Mouse (Mus musculus) liver, embryonic 16.5 days (tissue): ENCODE results near the gene Slc9a3r2. TPM values are rescaled to one million over a fixed set of nuclear protein-coding genes. Genes with fewer than 3 reads are reported as not detected.
A peak's percentile ranks its signal among the peaks of the same experiment; 100 is the strongest.
"Not testable (repeated sequence)": the region's sequence is repeated elsewhere in the genome, so short reads cannot be mapped to it uniquely, and the experiment has no call there.

Experiments
- ATAC-seq: fragments of 200-750 bp; cut with Nextera tagmentation; 2 replicates; pipeline ENCODE4 v1.8.0; 2017; ENCODE audit warnings: low read depth, mild to moderate bottlenecking, moderate number of reproducible peaks, moderate library complexity
- H3K27ac ChIP-seq: fragments of 300-500 bp; sonication (generic); 2 replicates; pipeline ENCODE4 v1.5.1; 2014; ENCODE audit warnings: mild to moderate bottlenecking, low read length
- H3K27me3 ChIP-seq: fragments of 300-500 bp; sonication (generic); 2 replicates; pipeline ENCODE4 v1.6.1; 2014; ENCODE audit warnings: low read depth, low read length, mixed read lengths; ENCODE audit not compliant: control insufficient read depth, insufficient read depth
- H3K36me3 ChIP-seq: fragments of 300-500 bp; sonication (generic); 2 replicates; pipeline ENCODE4 v1.6.1; 2014; ENCODE audit warnings: mild to moderate bottlenecking; ENCODE audit not compliant: control insufficient read depth, insufficient read depth
- H3K4me1 ChIP-seq: fragments of 300-500 bp; sonication (generic); 2 replicates; pipeline ENCODE4 v1.6.1; 2014; ENCODE audit warnings: low read depth, low read length, mixed read lengths; ENCODE audit not compliant: control insufficient read depth
- H3K4me2 ChIP-seq: fragments of 300-500 bp; sonication (generic); 2 replicates; pipeline ENCODE4 v1.6.1; 2014; ENCODE audit warnings: low read depth, low read length, mixed read lengths
- H3K4me3 ChIP-seq: fragments of 300-500 bp; sonication (generic); 2 replicates; pipeline ENCODE4 v1.5.1; 2014; ENCODE audit warnings: low read depth, mild to moderate bottlenecking, low read length
- H3K9ac ChIP-seq: fragments of 300-500 bp; sonication (generic); 2 replicates; pipeline ENCODE4 v1.6.1; 2014; ENCODE audit warnings: low read depth, low read length
- H3K9me3 ChIP-seq: fragments of 300-500 bp; sonication (generic); replicated peaks from 2 replicates; pipeline ENCODE4 v1.6.1; 2016; ENCODE audit warnings: low read length; ENCODE audit not compliant: control insufficient read depth
- WGBS: fragments of 180-500 bp; shearing (Covaris S2); extraction: QIAGEN DNeasy Blood & Tissue Kit; methylation state at CpG from one replicate; pipeline ENCODE4 v1.1.7; 2014; ENCODE audit not compliant: insufficient replicate concordance; 5-methylcytosine and 5-hydroxymethylcytosine counted together
- polyA plus RNA-seq: library from polyadenylated mRNA; unstranded; fragments of >200 nt; fragmentation: Nextera tagmentation; extraction: Ambion mirVana; gene quantifications from 2 replicates; pipeline ENCODE4 v1.2.1, GENCODE M21; 2015

Slc9a3r2 gene
- polyA plus RNA-seq, 1 experiment from 2014 or later: 11.8 TPM

DNA sequence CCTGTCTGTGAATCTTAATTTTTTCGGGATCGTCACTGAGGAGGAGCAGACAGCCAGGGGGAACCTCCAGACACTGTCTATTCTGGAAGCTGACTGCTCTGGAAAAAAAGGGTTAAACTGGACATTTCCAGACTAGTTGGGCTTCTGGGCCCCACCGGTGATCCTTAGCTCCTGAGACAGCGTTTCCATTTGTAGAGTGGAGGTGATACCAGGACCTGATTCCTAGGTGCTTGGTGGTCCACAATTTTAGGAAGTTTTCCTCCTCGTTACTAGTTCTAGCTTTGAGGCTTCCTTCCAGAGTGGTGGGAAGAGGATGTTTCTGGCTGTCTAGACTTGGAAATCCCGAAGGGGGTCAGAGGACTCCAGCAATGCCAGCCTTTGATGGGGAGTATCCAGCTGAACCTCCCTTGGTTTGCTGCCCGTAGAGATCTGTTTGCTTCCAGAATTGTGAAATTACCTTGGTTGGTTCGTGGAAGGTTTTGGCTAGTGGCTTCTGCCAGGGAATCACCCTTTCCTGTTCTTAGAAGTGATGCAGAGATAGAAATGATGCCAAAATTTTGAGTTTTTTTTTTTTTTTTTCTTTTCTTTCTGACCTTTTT is 20.2 kb upstream of the Slc9a3r2 start:
- peaks cover 27% of the 10 kb centered on the region for H3K4me1 ChIP-seq
- ATAC-seq: no peak
- peak overlapping the region; percentile 86 for H3K27ac ChIP-seq
- H3K36me3 ChIP-seq: no peaks in the 10 kb centered on the region
- peak overlapping the region; percentile 88 for H3K9ac ChIP-seq
- 5% methylated on average over 8 of the region's 8 CpGs for WGBS
- H3K4me2 ChIP-seq: peak overlapping the region; percentile 65
- H3K27me3 ChIP-seq: no peaks in the 10 kb centered on the region
- H3K9me3 ChIP-seq: no peaks in the 10 kb centered on the region
- peak overlapping the region; percentile 87 for H3K4me3 ChIP-seq

DNA sequence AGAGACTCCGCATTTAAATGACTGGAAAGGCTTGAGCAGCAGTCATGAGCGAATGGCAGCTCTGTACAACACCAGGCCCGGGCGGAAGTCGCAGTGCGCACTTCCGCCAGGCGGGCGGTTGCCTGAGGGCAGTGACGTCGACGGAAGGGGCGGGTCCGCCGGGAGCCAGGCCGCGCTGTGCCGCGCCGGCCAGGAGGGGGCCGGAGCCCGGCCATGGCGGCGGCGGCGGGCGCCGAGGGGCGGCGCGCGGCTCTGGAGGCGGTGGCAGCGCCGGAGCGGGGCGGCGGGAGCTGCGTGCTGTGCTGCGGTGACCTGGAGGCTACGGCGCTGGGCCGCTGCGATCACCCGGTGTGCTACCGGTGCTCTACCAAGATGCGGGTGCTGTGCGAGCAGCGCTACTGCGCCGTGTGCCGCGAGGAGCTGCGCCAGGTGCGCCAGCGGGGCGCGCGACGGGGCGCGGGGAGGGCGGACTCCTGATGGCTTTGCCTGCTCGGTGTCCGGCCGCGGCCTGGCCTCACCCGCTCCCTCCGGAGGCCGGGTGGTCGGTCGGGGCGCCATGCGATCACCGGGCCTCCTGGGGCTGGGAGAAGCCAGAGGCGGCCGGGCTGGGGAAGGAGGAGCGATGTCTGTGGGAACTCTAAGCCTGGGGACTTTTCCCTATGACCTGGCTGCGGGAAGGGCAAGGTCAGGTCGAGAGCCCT is 19.6 kb upstream of the Slc9a3r2 start, which contains the start of gene Zfp598:
Zfp598 (plus strand) TSS at position 143 of the 701 bp plus-strand sequence.
- peaks cover 27% of the 10 kb centered on the region for H3K4me1 ChIP-seq

DNA sequence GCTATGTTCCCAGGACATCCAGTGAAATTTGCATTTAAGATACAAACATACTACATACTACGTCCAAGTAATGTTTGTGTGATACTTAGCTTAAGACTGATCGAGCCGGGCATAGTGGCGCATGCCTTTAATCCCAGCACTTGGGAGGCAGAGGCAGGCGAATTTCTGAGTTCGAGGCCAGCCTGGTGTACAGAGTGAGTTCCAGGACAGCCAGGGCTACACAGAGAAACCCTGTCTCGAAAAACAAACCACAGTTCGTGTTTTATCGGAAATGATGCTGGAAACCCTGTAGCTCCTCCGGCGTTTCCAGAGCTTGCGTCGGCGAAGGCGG is 19.1 kb upstream of the Slc9a3r2 start:
- 6% methylated on average over 15 of the region's 15 CpGs for WGBS
- Histone ChIP-seq H3K4me2 (peak overlapping the region; percentile 65), H3K4me3 (peak overlapping the region; percentile 87), H3K9ac (peak overlapping the region; percentile 58), H3K4me1 (peaks cover 27% of the 10 kb centered on the region), H3K27ac (peak overlapping the region; percentile 71)
- not testable (repeated sequence) for ATAC-seq, H3K27me3 ChIP-seq, H3K9me3 ChIP-seq, H3K36me3 ChIP-seq

More for the DNA sequence above, 19.6 kb upstream of the Slc9a3r2 start, which contains the start of gene Zfp598:
- peak; percentile 96 for ATAC-seq
- Histone ChIP-seq H3K4me3 (peak within 1 kb of the TSS; percentile 87), H3K4me2 (peak within 1 kb of the TSS; percentile 65), H3K27me3 (no peaks in the 10 kb centered on the region), H3K27ac (peak within 1 kb of the TSS; percentile 86), H3K9me3 (no peaks in the 10 kb centered on the region), H3K36me3 (no peaks in the 10 kb centered on the region), H3K9ac (peak within 1 kb of the TSS; percentile 88)
- WGBS: under 1% methylated on average over 58 of the region's 80 CpGs

DNA sequence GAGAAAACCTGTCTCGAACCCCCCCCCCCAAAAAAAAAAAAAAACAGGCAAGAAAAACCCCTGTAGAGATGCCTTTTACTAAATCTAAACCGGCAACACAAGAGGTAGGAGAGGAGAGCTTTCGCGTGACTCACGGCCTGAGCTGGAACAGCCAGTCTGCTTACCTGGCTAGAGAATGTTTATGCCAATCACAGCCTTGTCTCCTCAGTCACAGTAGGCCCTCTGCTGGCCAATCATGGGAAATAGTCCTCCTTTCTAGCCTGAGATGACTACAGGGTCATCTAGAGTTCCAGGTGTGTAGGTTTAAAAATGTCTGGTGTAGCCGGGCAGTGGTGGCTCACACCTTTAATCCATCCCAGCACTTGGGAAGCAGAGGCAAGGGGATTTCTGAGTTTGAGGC is 17.3 kb upstream of the Slc9a3r2 start:
- no peaks in the 10 kb centered on the region for H3K36me3 ChIP-seq
- no peak overlapping the region for H3K4me2 ChIP-seq
- H3K27me3 ChIP-seq: no peaks in the 10 kb centered on the region; the same call in 1 of the 2 replicates
- ATAC-seq: no peak
- H3K4me1 ChIP-seq: peaks cover 26% of the 10 kb centered on the region
- H3K27ac ChIP-seq: no peak overlapping the region
- 17% methylated on average over 6 of the region's 6 CpGs for WGBS
- H3K4me3 ChIP-seq: no peak overlapping the region
- no peak overlapping the region for H3K9ac ChIP-seq
- H3K9me3 ChIP-seq: no peaks in the 10 kb centered on the region

DNA sequence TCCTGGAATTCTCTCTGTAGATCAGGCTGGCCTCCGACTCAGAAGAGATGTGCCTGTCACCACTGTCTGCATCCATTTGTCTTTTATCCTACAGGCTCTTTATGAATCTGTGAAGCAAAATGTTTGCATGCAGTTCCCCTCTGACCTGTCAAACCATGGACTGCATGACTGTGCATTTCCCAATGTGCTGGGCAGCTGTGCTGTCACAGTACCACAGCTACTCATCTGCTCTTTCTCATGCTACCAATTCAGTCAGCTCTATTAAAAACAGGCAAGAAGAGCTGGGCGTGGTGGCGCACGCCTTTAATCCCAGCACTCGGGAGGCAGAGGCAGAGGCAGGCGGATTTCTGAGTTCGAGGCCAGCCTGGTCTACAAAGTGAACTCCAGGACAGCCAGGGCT is 16.9 kb upstream of the Slc9a3r2 start:
- not testable (repeated sequence) for H3K36me3 ChIP-seq, H3K4me2 ChIP-seq, H3K9me3 ChIP-seq, H3K4me3 ChIP-seq, ATAC-seq, H3K27me3 ChIP-seq, H3K27ac ChIP-seq, H3K9ac ChIP-seq
- peaks cover 22% of the 10 kb centered on the region for H3K4me1 ChIP-seq
- WGBS: 53% methylated on average over 7 of the region's 7 CpGs

DNA sequence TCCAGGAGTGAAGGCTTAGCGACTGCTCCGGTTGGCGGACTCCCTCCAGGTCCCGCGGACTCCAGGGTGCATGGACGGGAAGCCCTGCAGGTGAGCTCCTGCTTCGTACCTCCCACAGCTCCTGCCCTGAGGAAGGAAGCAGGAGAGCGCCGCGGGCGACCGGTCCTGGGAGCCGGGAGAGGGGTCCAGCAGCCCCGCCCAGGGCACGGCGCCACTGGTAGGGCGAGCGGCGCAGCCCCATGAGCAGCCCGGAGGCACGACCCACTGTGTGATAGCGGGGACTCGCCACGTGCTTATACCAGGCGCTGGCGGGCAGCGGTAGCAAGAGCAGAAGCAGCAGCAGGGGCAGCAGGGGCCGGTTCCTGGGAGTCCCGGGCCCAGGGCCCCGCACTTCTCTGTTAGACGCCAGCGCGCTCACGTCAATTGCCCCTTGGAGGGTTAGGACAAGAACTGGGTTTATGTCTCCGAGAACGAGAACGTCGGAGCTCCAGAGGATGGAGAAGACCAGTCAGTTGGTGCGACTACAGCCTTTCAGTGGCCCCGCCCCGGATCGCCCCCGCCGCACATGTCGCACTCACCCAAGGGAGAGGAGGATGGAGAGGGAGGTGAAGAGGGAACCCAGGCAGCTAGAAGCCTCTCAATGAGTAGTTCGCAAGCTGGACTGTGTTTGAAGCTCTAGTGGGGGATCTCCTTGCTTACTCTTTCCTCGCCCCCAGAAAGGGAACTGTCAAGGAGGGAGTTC is 8.1 kb upstream of the Slc9a3r2 start, which contains the start of gene Npw:
Npw (minus strand) TSS at position 441 of the 742 bp plus-strand sequence.
- Histone ChIP-seq H3K27ac (no peak within 1 kb of the TSS), H3K4me2 (peak within 1 kb of the TSS; percentile 61), H3K4me3 (peak within 1 kb of the TSS; percentile 47), H3K36me3 (no peaks in the 10 kb centered on the region), H3K4me1 (peaks cover 8% of the 10 kb centered on the region), H3K9me3 (no peaks in the 10 kb centered on the region), H3K27me3 (peaks cover 38% of the 10 kb centered on the region), H3K9ac (0 out of 2 replicates have a peak within 1 kb of the TSS, but pooled peaks have one; percentile 28)
- ATAC-seq: peak; percentile 32; the same call in 1 of the 2 replicates
- 3% methylated on average over 47 of the region's 47 CpGs for WGBS

DNA sequence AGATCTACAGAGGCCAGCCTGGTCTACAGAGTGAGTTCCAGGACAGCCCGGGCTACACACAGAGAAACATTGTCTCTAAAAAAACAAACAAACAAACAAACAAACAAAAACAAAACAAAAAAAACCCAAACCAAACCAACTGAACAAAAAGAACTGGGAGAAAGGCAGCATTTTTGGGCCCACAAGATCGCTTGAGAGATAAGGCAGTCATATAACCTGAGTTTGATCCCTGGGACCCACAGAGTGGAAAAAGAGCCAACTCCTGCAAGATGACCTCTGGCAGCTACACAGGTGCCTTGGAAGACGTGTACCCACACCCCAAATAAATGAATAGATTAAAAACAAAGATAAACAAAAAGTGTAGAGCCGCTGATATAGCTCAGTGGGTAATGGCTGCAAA is 4.8 kb upstream of the Slc9a3r2 start:
- Histone ChIP-seq H3K9ac (no peak overlapping the region), H3K9me3 (no peaks in the 10 kb centered on the region), H3K36me3 (no peaks in the 10 kb centered on the region), H3K4me2 (no peak overlapping the region), H3K27me3 (peaks cover 55% of the 10 kb centered on the region), H3K4me3 (no peak overlapping the region), H3K4me1 (peaks cover 12% of the 10 kb centered on the region), H3K27ac (no peak overlapping the region)
- ATAC-seq: no peak
- WGBS: 62% methylated on average over 4 of the region's 4 CpGs

DNA sequence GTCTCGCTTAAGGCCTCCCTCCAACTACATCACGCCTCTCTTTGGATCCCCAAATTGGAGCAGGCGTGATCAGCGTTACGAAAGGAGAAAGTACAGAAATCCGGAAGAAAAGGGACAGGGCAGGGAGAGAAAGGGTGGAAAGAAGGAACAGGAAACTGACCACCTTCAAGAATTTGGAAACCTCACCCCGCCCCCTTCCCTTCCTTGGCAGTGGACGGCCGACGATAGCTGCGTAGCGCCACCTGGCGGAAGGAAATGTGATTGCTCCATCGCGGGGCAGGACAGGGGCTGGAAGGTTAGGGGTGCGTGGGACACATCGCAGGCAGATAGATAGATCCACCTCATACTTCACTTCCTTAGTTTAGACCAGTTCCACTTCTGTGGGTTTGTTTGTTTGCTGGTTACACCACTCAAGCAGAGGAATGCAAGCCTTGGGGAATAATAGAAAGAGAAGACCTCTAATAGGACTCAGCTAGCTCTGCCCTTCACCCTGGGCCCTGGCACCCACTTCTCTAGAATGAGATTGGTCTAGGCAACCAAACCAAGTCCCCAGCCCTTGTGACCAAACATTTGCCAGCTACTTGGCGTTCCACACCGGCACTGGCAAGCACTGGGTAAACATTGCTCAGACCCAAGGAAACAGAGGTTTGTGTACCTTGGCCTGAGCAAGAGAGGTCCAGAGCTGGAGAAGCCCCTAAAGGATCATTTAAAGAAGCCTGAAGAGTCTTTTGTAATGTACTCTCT is 4.0 kb upstream of the Slc9a3r2 start:
- Histone ChIP-seq H3K9me3 (no peaks in the 10 kb centered on the region), H3K27ac (no peak overlapping the region), H3K4me3 (0 out of 2 replicates have a peak overlapping the region, but pooled peaks have one; percentile 1), H3K4me2 (peak overlapping the region; percentile 38; the same call in 1 of the 2 replicates), H3K9ac (no peak overlapping the region), H3K27me3 (peaks cover 57% of the 10 kb centered on the region), H3K4me1 (peaks cover 14% of the 10 kb centered on the region), H3K36me3 (no peaks in the 10 kb centered on the region)
- WGBS: 4% methylated on average over 19 of the region's 19 CpGs
- ATAC-seq: no peak
